Mouse (Mus musculus) embryonic fibroblast, embryonic 13.5 days (primary cell): Measurements from ENCODE around the gene Bcap29.

Source experiments
- CTCF ChIP-seq: IDR thresholded peaks from 2 replicates; pipeline ENCODE4 v1.5.1; 2011; ENCODE audit warnings: mild to moderate bottlenecking, control low read depth, low read length, moderate library complexity, borderline replicate concordance; ENCODE audit not compliant: insufficient read depth
- POLR2A ChIP-seq: IDR thresholded peaks from 2 replicates; pipeline ENCODE4 v1.6.1; 2011; ENCODE audit warnings: low read depth, mild to moderate bottlenecking, control low read depth, low read length, moderate library complexity

DNA sequence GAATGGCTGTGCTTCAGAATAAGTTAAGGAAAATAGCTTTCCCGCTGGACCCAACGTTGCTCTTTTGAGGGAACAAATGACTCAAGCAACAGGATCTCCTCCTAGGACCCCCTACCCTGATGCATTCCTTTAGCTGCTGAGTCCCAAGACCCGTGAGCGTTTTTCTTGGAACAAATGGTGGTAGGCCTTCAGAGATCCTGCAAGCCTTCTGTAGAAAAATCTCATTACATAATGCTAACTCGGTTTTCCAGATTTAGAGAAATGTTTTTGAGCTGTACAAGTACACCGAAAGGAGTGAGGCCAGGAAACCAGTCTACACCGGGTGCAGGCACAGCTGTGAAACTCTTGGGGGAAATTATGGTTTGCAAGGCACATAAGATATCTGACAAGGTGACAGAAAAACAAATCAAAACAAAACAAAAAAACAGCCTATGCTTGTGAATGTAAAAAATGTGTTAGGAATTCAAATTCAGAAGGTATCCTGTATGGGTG is 53.1 kb downstream of the Bcap29 start:
- TF ChIP-seq POLR2A (no peak), CTCF (no peak)
